Mouse (Mus musculus): ENCODE measurements around the gene Tsr2. TPM values are rescaled to one million over a fixed set of nuclear protein-coding genes. Genes with fewer than 3 reads are reported as not detected.

Tsr2 gene
- 10 to 100 TPM; 50.4 to 58.4 (median 54.8) TPM for total RNA-seq (2022)

- DNase-seq = peak; percentile 62
These were observed at the start of gene Tsr2 for GRCm38 (mm10) chrX:151096171-151097058. Tsr2 (minus strand) TSS chrX:151096543.

- DNase-seq = no peak
These were observed 36.4 kb upstream of the Tsr2 start for GRCm38 (mm10) chrX:151132785-151133184.

- DNase-seq = no peak
These were observed 34.1 kb upstream of the Tsr2 start for GRCm38 (mm10) chrX:151130493-151130892.

GRCm38 (mm10) chrX:151123933-151124332, 27.6 kb upstream of the Tsr2 start:
- DNase-seq = no peak

- no peak for DNase-seq
These were observed 21.1 kb upstream of the Tsr2 start for GRCm38 (mm10) chrX:151117432-151117831.

GRCm38 (mm10) chrX:151116795-151117194, 20.5 kb upstream of the Tsr2 start:
- DNase-seq = peak; percentile 17

- DNase-seq = no peak
These were observed 11.1 kb upstream of the Tsr2 start for GRCm38 (mm10) chrX:151107301-151108067.

GRCm38 (mm10) chrX:151087418-151087817, 8.9 kb downstream of the Tsr2 start:
- no peak for DNase-seq

GRCm38 (mm10) chrX:151085599-151085998, 10.7 kb downstream of the Tsr2 start:
- no peak for DNase-seq

- no peak for DNase-seq
These were observed 19.3 kb downstream of the Tsr2 start for GRCm38 (mm10) chrX:151076941-151077485.

GRCm38 (mm10) chrX:151076007-151076406, 20.3 kb downstream of the Tsr2 start:
- DNase-seq = no peak

- no peak for DNase-seq
These were observed 28.5 kb downstream of the Tsr2 start for GRCm38 (mm10) chrX:151067876-151068275.

GRCm38 (mm10) chrX:151066071-151066666, 30.2 kb downstream of the Tsr2 start:
- peak; percentile 67 for DNase-seq

- no peak for DNase-seq
These were observed 34.6 kb downstream of the Tsr2 start for GRCm38 (mm10) chrX:151061615-151062299.

GRCm38 (mm10) chrX:151059346-151059745, 37.0 kb downstream of the Tsr2 start:
- DNase-seq = no peak

- DNase-seq = no peak
These were observed 40.8 kb downstream of the Tsr2 start for GRCm38 (mm10) chrX:151055559-151055958.

GRCm38 (mm10) chrX:151054489-151054888, 41.9 kb downstream of the Tsr2 start:
- DNase-seq = no peak

- DNase-seq = no peak
These were observed 46.0 kb downstream of the Tsr2 start for GRCm38 (mm10) chrX:151050337-151050736.

GRCm38 (mm10) chrX:151049661-151050215, 46.6 kb downstream of the Tsr2 start:
- DNase-seq = no peak

GRCm38 (mm10) chrX:151047431-151048058, 48.8 kb downstream of the Tsr2 start:
- no peak for DNase-seq

- peak; percentile 80 for DNase-seq
These were observed 49.4 kb downstream of the Tsr2 start for GRCm38 (mm10) chrX:151046777-151047430.

Measured in adrenal gland, adult 8-10 months (tissue).